Mouse (Mus musculus) hindlimb bud, embryonic 11.5 days (tissue): Measurements from ENCODE around the gene Prop1.

Source experiments
- DNase-seq: peaks from one replicate; pipeline ENCODE4 v3.0.0-alpha.2; 2012; ENCODE audit warnings: low read depth, low spot score; ENCODE audit errors: extremely low spot score

Gene Prop1

DNA sequence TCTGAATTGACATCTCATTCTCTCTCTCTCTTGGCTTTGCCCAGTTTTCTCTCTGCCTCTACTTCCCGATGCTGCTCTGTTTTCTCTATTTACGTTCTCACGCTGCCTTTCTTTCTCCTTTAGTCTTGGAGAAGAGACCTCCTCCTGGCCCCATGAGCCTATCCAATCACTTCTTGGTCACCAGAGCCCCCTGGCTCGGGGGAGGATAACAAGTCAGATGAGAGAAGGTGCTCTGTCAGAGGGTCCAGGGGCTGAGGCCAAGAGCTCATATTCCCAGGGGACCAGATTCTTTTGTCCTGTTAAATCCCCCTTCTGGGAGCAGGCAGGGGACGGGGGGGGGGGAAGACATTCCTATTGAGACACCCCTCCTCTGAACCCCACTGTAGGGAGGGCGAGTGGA, at the start of gene Prop1:
Gene Prop1, minus strand, starts transcription at position 101 of the 400 bp plus-strand sequence.
- no peak for DNase-seq

DNA sequence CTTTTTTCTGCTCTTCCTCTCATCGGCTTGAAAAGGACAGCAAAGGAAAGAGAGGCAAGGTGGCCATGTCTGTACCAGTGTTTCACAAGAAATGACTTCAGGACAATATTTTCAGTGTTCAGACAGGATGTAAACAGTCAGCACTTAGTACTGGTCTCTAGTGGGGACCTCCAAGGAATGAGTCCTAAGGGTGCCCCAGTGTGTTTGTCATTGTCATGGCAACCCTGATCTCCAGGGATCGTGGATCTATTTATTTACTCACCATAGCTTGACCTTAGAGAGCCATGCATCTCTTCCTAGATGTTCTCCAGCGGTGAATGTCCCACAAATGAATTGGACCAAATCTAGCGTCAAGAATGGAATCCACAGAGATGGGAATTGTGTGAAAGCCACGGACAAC, 49.7 kb upstream of the Prop1 start, which contains the start of gene Olfr51:
Gene Olfr51, plus strand, starts transcription at position 301 of the 400 bp plus-strand sequence.
- no peak for DNase-seq

DNA sequence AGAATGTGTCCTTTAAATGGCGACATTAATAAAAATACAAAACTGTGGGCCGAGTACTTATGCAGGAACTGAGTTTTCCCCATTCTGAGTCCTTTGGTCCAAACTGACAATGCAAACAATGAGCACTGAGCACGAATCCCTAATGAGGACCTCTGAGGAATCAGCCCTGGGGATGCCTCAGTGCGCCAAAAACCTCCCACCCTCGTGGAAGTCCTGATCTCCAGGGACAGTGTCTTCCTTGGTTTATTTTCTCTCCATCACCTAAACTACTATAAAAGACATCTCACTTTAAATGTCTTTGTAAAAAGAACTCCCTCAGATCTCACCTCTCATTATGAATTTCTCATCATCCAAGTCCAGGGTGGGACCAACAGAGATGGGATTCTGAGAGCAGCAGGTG, 28.1 kb upstream of the Prop1 start, which contains the start of gene Olfr1377:
Gene Olfr1377, plus strand, starts transcription at position 301 of the 400 bp plus-strand sequence.
- no peak for DNase-seq

DNA sequence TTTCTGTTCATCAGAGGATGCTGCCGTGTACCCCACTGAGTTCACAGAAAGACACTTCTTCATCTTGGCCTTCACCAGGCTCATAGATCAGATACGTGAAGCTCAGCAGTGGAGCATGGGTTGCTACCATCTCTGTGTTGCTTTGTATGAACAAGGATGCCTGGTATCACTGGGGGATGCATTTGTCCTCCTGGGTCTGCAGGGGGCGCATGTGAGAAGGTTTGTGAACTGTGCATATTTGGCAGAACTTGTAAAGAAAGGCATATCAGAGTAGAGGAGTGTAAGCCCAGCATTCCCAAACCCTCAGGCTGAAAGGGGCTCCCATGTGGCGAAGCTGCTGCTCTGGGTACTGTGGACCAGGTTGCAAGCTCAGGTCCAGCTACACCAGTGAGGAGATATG, 23.7 kb upstream of the Prop1 start:
- DNase-seq: no peak

DNA sequence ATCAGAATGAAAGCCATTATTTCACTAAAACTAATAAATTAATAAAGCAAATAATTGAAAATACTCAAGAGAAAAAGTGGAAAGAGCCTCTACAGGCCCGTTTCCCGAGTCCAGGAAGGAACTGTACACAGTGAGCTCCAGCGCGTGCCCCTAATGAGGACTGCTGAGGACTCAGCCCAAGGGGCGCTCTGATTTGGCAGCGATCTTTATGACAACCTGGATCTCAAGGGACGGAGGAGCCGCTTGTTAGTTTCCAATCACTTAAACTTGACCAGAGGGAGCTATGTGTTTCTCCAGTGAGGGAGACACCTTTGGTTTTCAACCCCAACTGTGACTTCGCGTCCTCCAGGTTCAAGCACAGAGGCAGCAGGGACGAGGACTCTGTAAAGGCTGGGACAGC, 12.7 kb upstream of the Prop1 start, which contains the start of gene Olfr1378:
Gene Olfr1378, plus strand, starts transcription at position 301 of the 400 bp plus-strand sequence.
- DNase-seq: no peak

DNA sequence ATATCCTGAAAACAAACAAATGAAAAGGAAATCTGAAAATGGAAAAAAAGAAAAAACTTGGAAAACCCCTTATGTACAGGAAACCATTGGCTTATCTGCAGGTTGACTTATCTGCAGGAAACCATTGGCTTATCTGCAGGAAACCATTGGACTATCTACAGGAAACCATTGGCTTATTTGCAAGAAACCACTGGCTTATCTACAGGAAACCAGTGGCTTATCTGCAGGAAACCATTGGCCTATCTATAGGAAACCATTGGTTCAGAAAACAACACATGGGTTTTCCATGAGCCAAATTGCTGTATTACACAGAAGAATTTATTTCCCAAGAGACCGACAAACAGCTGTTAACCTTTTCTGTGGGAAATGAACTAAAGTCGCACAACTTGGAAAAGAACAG, 11.3 kb upstream of the Prop1 start:
- no peak for DNase-seq

DNA sequence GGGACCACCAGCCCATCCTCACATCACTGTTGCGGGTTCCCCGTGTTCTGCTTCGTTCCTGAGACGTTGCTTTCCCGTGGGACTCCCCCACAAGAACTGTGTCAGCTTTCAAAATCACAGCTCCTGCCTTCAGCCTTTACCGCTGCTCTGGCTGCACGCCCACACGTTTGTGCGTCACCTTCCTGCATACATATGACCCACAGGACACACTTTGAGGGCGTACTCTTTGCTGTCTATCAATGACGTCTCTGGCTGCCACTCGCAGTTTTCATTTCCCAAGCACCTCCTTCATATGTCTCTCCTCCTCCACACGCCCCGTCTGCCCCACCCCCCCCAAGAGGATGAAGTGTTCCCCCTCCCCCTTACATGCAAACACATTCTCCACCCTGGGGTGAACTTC, 1.3 kb downstream of the Prop1 start:
- no peak for DNase-seq

DNA sequence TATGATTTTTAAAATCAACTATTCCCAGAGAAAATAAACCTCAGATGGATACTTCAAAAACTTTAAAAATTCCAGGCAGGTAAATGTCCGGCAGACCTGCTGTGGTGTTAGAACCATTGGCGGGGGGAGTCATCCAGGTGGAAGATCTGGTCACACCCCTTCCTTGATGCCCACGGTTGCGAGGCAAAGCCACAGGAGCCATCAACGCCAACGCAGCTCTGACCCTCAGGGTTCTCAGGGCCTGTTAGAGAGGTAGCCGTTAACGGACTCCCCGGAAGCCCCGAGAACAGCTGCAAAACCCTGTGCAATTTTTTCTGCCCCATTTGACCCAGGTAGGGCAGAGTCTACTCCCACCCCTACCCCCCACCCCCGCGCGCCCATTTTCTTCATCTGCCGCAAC, 10.1 kb downstream of the Prop1 start, which contains the start of gene 4933414I15Rik:
Gene 4933414I15Rik, minus strand, starts transcription at position 260 of the 400 bp plus-strand sequence.
- no peak for DNase-seq

DNA sequence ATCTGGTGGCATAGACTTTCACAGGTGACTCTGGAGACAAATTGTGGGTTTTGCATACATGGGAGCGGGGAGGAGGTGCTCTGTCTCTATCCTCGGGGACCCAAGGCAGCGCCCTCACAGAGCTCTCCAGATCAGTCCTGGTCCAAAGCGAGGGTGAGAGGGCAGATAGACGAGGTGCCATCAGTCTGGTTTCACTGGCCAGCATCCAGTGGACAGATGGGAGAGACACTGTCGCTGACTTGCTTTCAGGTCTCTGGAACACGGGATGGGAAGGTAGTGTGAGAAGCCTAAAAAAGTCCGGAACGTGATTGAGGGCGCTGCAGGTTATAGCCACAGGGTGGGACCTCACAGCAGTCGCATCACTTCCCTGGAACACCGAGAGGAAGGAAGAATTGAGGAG, 11.2 kb downstream of the Prop1 start:
- DNase-seq: no peak

DNA sequence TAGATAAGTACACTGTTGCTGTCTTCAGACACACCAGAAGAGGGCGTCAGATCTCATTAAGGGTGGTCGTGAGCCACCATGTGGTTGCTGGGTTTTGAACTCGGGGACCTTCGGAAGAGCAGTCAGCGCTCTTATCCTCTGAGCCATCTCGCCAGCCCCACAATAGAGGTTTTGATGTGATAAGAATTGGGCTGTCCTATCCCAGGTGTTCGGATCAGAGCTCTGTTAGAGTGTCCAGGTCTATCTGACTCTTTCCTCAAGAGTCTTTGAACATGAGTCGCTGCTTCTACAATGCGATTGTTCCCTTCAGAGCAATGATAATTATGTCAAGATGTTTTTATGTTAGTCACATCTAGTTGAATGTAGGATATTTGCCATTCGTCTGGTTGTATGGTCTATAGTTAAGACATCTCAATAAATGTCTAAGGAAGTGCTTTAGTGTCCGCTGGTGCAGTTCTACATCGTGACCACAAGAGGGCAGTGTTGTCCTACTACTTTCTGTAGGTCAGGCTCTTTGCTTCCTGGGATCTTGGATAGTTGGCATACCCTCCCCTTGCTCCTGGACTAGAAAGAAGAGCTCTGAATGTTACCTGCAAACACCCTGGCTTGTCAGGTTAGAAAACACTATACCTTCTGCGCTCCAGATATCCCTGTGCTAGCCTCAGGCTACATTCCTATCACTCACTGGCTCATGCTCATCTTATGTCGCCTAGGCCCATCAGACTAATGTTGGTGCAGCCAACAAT, 13.8 kb downstream of the Prop1 start:
- DNase-seq: peak; percentile 53

DNA sequence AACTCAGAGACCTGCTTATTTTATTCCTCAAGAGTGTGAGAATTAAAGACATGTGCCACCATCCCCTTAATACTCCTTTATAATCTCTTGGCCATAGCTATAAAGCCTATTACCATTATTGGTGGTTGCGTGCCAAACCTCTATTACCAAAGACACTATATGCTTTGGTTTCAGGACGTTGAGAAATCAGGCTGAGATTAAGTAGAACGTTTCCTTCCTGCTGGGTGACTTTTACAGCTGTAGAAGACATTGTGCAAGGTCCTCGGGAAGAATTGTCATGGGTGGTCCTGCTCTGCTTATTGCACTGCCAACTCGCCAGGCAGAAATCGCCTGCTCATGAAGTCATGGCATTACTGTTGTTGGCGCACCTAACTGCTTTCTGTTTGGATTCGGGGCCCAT, 15.1 kb downstream of the Prop1 start:
- DNase-seq: no peak

DNA sequence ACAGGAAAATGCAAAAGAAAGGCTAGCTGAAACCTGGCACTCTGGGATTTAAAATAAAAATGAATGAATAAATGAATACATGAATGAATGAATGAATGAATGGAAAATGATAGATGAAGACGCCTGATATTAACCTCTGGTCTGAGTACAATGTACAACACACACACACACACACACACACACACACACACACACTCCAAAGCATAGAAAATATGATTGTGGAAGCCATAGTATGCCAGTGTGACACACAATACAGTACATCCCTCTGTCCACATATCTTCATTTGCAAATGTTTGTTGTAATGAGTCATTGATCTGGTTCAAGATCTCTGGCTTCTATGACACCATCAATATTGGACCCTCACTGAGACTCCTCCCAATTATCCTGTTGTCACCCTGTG, 21.5 kb downstream of the Prop1 start:
- DNase-seq: no peak

DNA sequence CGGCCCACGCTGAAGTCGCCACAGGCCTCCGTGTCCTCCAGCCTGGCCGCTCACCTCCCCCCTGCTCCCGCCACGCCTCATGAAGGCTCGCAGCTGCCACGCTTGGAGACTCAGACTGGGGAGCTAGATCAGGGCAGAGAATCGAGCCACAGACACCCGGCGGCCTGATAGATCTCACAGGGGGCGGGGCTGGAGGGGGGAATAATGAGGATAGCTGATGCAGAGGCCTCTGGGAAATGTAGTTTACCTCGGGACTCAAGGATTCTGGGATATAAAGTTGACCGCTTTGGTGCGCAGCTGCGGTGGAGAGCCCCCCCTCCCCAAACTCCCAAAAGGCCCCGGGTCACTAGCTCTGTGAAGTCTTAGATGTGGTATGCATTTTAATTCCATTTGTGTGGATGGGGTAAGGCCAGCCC, 22.1 kb downstream of the Prop1 start, which contains the start of gene Zfp354b:
Gene Zfp354b, minus strand, starts transcription at position 183 of the 416 bp plus-strand sequence.
- DNase-seq: peak; percentile 47

DNA sequence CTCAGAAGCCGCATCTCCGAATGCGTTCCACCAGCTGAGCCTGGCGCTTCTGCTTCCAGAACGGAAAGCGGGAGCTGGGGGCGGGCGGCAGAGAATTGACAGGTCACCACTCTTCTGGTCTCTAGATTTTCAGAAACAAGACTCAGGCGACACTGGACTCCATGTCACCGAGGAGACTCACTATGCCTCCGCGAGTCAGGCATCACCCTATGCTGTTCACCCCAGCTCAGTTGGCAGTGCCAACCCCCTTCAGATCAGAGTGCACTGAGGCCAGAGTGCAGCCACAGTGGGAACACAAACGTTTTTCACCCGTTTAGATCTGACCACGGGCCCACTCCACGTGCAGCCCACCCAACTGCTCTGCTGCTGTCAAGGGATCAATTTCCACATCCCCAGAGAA, 22.5 kb downstream of the Prop1 start:
- no peak for DNase-seq

DNA sequence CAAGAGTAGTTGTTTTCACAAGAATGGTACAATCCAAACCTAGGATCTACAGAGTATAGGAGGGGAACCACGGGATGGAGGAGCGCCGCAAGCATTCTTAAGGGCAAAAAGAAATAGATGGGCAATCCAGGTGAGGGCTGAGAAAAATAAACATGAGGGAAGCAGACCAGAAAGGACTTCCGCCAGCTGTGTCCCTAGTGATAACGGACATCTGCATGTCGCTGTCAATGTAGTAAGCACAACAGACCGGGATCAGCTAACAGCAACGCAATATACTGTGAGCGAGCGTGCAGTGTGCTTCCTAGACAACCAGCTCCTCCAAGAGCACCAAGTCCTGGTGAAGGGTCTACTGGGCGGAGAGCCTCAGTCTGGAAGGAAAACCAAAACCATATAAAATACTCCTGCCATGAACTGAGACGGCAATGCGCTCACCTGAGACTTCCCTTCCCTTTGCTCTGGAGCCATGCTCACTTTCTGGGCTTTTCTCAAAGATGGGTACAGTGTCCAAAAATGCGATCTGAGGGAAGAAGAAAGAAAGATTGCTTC, 23.0 kb downstream of the Prop1 start:
- DNase-seq: no peak

DNA sequence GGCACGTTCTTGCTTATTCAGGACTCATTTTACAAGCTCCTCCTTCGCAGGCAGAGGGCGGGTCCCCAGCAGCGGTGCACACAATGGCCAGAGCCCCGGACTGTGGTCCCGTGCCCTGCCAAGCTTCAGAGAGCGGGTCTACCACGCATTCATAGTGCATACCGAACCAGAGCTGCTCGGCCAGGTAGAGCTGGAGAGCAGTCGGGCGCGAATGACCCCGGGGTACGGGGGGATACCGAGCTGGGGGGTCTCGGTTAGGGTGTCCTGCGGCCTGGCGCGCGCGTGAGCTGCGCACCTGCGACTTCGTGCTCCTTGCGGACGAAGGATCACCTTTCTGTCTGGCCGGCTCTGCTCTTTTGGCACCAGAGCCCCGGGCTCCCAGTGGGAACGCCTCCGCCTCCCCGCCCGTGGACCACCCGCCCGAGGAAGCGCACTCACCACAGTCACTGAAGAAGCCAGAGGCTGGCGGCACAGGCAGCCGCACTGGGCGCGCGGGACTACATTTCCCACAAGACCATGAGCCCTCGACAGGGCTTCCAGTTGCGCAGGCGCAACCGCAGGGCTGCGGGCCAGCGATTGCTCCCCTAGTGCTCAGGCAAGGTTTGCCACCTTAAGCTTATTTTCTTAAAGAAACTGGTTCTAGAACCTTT, 37.8 kb downstream of the Prop1 start, which contains the start of gene Zfp2:
Gene Zfp2, minus strand, starts transcription at position 495 of the 650 bp plus-strand sequence.
- peak; percentile 79 for DNase-seq

DNA sequence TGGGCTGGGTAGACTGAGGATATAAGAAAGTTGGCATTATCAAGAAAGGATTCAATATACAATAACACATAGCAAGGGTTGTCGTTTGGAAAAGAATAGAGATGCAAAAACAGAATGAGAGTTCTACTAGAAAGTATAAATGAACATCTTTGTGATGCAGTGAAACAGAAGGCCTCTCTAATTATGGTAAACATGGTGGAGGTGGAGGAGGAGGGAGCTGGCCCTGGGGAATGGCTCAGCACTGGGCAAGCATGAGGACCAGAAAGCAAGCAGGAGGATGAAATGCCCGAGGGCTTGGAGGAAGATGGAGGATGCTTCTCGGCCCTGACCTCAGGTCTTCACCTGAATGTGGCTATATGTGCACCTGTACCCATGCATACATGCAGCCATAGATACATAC, 39.1 kb downstream of the Prop1 start:
- DNase-seq: no peak

DNA sequence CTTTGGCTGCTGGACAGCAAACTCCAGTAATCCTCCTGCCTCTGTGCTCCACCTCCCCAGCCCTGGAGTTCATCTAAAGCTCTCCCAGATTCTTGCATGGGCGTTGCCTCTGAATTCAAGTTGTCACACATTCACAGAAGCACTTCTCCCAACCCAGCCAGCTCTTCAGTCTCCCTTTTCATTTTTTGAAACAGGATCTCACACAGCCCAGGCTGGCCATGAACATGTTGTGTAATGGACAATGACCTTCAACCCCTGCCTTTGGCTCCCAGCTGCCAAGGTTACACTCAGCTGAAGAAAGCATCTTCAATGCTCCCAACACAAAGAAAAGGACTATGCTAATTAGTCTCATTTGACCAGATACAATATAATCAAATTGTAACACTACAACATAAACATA, 40.3 kb downstream of the Prop1 start:
- no peak for DNase-seq

DNA sequence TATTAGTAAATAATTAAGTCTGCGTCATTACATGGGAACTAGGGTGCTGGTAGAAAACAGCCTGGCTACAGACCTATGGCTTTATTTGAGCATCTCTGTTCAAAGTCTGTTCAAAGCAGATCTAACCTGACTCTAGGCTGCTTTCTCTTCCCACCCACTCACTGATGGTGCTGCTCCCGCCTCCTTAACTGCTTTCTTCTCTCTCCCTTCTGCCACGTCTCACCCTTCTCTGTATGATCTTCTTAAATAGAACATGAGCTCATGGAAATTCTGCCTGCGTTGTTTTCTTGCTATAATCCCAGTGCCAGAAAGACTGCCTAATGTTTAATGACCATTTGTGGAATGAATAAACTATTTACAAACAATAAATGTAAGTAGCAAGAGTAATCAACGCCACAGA, 45.4 kb downstream of the Prop1 start:
- DNase-seq: no peak
